Mouse (Mus musculus) liver, embryonic 14.5 days (tissue): ENCODE data around the gene Eif4a1.

Experiments
- CTCF ChIP-seq: IDR thresholded peaks from 2 replicates; pipeline ENCODE4 v1.5.1; 2016; ENCODE audit warnings: antibody characterized with exemption, low read depth, control low read depth
- EP300 ChIP-seq: IDR thresholded peaks from 2 replicates; pipeline ENCODE4 v1.6.1; 2016; ENCODE audit warnings: antibody characterized with exemption, low read depth

DNA sequence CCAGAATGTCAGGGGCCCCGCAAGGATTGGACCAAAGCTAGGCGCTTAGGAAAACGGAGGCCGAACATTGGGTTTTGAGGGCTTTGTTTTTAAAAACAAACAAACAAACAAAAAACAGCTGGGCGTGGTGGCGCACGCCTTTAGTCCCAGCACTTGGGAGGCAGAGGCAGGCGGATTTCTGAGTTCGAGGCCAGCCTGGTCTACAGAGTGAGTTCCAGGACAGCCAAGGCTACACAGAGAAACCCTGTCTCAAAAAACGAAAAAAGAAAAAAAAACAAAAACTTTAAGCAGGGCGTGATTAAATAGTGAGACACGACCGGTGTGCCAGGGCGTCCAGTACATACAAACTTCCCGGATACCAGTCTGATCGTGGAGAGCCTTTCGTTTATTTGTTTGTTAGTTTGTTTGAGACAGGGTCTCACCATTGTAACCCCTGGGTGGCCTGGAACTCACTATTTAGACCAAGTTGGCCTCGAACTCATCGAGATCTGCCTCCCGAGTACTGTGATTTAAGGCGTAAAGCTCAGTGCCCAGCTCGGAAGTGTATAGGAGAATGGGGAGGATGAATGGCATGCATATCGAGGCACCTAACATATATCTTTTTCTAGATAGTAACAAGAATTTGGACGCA, 10.1 kb upstream of the Eif4a1 start:
- no peak for TF ChIP-seq CTCF
- no peak for TF ChIP-seq EP300
